Mouse (Mus musculus): ENCODE measurements around the gene 1700025G04Rik.

Gene 1700025G04Rik

DNA sequence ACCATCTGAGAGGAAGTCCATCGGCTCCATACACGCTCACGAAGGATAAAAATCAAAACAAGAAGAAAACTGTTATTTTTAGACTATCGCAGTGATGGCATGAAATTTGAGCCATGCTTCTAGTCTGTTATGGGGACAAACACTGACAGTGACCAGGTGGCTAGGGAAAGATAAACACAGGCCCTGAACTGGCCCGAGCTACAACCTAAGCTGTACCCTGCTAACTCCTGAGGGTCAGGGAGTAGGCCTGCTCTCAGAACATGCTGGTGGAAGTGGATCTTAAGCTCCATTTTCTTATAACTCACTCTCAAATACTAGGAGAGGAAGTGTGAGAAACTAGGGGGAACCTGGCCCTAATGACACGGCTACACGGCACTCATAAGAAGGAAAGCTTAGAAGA lies 126.7 kb downstream of the 1700025G04Rik start:
- no peak for DNase-seq (ENCODE audit: low spot score)

DNA sequence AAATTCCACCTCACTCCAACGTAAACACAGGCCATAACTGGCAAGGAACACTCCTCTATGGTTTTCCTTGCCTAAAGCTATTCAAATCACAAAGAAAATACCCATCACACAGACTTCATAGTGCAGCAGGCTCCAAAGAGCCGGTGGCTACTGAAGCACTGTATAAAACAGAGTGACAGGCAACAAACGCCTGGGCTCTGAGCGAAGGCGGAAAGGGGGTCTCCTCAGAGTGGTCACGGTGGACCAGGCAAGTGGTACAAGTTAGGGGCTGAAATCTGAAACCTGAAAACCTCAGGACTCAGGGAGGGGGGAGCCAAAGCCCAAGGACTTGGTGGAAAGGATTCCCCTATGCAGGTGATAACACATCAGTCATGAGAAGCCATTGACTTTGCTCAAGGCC lies 127.8 kb downstream of the 1700025G04Rik start:
- DNase-seq (ENCODE audit: low spot score), result no peak

GRCm38 (mm10) chr1:151961204-151961603 lies 128.7 kb downstream of the 1700025G04Rik start:
- no peak for DNase-seq (ENCODE audit: low spot score)

GRCm38 (mm10) chr1:151959010-151959409 lies 130.9 kb downstream of the 1700025G04Rik start:
- no peak for DNase-seq (ENCODE audit: low spot score)

GRCm38 (mm10) chr1:151958442-151958841 lies 131.5 kb downstream of the 1700025G04Rik start:
- DNase-seq (ENCODE audit: low spot score), result no peak

GRCm38 (mm10) chr1:151957669-151958068 lies 132.3 kb downstream of the 1700025G04Rik start:
- DNase-seq (ENCODE audit: low spot score), result no peak

GRCm38 (mm10) chr1:151955866-151956265 lies 134.1 kb downstream of the 1700025G04Rik start:
- no peak for DNase-seq (ENCODE audit: low spot score)

- peak; percentile 20 for DNase-seq (ENCODE audit: low spot score)
Observed at GRCm38 (mm10) chr1:151953563-151953962, 136.4 kb downstream of the 1700025G04Rik start.

DNA sequence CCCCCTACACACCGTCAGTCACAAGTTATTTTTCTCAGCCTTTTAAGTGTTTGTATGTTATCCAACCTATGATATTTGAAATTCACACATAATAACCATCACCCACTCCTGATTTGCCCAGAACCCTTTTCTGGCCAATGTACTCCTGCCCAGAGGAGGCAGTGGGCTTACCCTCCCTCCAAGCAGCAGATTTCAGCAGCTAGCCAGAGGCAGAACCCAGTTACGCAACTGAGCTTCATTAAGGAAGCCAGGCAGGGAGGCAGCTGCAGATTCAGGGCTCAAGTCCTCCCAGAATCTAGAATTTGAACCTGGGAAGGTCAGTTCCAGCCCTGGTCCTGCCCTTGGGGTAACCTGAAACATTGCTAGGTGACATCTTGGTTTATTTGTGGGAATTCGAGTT lies 141.9 kb downstream of the 1700025G04Rik start:
- no peak for DNase-seq (ENCODE audit: low spot score)

- DNase-seq (ENCODE audit: low spot score), result no peak
Observed at GRCm38 (mm10) chr1:151947571-151947970, 142.4 kb downstream of the 1700025G04Rik start.

DNA sequence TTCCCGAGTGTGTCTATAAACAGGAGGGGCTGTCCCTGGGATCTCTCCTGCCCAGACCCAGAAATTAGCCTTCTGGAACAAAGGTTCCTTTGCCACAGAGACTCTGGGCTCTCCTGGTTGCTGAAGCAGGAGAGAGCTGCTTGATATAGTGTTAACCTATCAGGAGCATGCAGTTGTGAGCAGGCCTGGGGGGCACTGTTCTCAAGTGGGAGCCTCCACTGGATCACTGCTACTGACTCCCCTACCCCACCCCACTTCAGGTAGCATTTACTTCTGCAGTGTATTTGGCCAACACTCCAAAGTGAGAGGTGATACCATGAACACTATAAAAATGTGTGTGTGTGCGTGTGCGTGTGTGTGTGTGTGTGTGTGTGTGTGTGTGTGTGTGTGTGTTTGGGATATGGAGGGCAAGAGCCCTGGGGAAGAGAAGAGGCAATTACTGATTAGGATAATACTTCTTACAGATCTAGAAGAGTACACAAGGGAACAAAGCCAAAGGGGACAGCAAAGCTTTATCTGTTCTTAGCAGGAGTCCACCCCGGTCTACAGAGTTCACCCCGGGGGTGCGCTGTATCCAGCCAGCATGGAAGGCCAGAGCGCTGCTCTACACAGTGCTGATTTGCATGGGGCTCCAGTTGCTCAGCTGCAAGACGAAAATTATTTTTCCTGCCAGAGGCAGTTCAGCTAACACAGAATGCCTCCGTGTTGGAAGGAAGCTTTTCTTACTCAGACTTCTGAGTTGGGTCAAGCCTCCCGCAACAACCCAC lies 145.3 kb downstream of the 1700025G04Rik start:
- no peak for DNase-seq (ENCODE audit: low spot score)

- DNase-seq (ENCODE audit: low spot score), result no peak
Observed at GRCm38 (mm10) chr1:151943681-151944237, 146.2 kb downstream of the 1700025G04Rik start.

DNA sequence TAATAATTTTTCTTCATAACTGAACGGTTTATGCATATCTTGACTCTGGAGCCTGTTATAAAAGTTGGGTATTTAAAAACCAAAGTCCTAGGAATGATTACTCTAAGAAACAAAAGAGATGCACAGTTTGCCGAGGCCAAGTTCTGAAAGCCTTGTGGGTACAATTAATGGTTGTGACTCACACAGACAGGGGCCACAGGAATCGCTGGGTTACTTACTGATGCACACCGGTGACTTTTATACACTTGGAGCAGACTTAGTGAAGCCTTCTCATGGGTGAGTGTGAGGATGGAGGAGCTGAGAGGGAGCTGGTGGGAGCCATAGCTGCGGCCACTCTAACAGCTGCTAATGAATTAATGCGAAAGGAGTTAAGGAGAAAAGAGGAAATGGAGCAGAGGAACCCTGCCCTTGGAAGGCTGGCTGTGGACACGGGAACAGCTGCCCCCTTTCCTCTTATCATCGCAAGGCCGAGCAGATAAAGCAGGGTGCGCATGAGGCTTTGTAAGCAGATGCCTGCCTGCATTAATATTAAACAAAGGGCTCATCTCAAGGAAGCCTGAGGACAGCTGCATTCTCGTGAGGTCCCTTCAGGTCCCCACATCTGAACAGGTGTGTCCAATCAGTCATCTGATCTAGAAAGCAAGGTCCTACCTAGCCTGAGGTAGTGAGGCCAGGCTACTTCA lies 146.8 kb downstream of the 1700025G04Rik start:
- no peak for DNase-seq (ENCODE audit: low spot score)

GRCm38 (mm10) chr1:151939987-151940386 lies 149.9 kb downstream of the 1700025G04Rik start:
- DNase-seq (ENCODE audit: low spot score), result no peak

GRCm38 (mm10) chr1:151939510-151939909 lies 150.4 kb downstream of the 1700025G04Rik start:
- no peak for DNase-seq (ENCODE audit: low spot score)

GRCm38 (mm10) chr1:151933605-151934004 lies 156.3 kb downstream of the 1700025G04Rik start:
- no peak for DNase-seq (ENCODE audit: low spot score)

DNA sequence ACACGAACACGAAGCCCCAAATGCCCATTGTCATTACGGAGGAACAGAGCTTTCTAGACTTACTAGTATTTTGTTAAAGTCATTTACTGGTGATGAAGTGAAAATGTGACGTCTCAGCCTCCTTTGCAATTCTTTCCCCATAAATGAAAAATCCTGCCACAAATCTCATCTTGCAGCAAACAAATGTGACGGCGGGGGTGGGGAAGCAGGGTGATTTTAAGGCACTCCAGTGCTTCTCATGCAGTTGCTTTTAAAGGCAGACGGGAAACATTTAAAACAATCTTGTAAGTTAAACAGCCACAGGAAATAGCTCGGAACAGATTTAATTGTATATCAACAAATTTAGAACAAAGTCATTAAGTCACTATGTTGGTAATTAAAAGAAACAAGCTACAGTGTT lies 163.1 kb downstream of the 1700025G04Rik start:
- DNase-seq (ENCODE audit: low spot score), result no peak

DNA sequence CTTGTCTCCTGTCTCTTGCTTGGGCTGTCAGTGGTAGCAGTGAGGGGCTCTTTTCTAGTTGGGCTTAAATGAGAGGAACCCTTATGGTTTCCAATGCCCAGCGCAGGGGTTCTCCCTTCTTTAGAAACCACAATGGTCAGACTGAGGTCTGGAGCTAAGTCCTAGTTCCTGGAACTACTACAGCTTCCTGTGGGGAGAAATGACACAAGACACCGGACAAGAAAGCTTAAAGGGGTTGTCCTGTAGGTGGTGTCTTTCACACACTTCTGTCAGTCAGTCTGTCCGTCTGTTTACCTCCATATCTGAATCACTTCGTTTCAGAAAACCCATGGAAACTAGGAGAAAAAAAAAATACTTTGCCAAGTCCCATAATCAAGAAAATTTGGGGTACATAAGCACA lies 163.8 kb downstream of the 1700025G04Rik start:
- DNase-seq (ENCODE audit: low spot score), result no peak

DNA sequence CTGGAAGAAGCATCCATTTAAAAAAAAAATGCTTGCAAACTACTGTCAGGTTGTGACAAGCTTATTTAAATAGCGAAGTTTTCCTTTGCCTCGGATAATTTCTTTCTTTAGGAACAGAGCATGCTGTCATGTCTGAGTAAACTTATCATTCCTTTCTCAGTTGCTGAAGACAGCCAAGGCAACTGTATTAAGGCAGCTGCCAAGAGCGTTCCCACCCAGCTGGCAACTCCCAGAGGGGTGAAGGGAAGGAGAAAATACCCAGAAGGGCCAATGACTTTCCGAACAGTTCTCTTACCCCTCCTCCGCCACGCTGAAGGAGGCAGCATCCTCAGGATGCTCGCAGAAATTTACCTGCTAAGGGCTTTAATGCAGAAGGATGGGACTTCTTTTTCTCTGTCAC lies 164.2 kb downstream of the 1700025G04Rik start:
- no peak for DNase-seq (ENCODE audit: low spot score)

DNA sequence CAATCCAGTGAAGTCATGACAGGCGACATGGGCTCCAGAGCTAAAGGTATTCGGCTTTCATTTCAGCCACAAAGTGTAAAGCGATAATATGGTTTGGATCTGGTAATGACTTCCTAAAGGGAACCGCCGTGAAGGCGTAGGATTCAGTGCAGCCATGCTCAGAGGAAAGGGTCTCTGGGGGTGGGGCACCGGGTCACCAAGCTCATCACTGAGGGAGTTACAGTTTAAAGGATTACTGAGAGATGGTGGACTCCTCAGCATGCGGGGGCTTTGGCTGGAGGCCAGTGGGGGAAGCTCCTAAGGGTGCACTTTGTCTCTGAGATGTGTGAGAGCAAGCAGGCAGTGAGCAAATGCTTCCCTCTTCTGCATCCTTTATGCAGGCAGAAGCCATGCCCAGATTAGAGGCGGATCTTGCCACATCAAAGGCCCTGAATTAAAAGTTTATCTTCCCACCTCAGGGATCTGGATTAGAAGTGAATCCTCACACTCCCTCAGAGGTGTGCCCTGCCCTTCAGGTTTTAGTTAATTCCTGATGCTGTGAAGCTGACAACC lies 171.0 kb downstream of the 1700025G04Rik start:
- no peak for DNase-seq (ENCODE audit: low spot score)

GRCm38 (mm10) chr1:151917736-151918135 lies 172.2 kb downstream of the 1700025G04Rik start:
- no peak for DNase-seq (ENCODE audit: low spot score)

GRCm38 (mm10) chr1:151914494-151914893 lies 175.4 kb downstream of the 1700025G04Rik start:
- no peak for DNase-seq (ENCODE audit: low spot score)

DNA sequence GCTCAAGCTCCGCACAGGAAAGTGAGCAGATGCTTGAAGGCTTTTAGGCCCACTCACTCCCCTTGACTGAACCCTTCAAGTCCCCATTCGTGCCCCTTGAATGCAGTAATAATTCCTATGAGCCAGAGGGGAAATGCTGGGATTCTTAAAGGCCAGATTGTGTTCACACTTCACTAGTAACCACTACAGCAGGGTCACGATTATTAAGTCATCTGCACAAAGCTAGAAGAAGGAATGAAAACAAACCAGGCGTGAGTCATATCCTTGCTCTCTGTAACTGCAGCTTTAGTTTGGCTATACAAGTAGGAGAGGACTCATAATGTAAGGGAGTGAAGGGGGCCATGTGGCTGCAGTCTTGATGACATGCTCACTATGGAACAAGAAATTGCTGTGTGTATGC lies 182.9 kb downstream of the 1700025G04Rik start:
- no peak for DNase-seq (ENCODE audit: low spot score)

All from urinary bladder, postnatal 10 days (tissue).